Comparison of ENCODE assay signal across 8 mouse cellular contexts in the genomic region with DNA sequence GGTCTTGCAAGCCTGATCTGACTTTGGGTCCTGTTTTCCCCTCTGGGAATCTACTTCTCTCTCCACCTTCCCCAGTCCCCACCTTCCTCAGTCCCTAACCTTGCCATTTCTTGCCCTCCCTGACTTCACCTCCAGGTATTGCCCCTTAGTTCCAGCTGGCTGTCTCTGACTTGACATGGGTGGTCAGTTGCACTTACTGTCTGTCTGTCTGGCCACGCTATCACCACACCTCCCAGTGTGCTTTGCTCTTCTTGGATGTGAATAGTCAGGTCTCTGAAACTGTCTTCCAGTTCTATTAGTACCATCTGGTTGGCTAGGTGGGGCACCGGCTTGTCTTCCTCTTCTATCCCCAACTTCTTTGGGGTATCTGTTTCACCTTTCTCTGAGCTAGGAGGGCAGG. TPM values are rescaled to one million over a fixed set of nuclear protein-coding genes. Genes with fewer than 3 reads are reported as not detected.
DNase-seq lines count a peak whose midpoint lies in the region; ATAC-seq and TF ChIP-seq lines count a peak whose summit lies in the region.

No protein-coding gene starts in this region.

- peak overlapping the region; percentile 88 for H3K9ac ChIP-seq in heart, adult 2 months (ENCODE audit: low read depth, low read length)
- peak overlapping the region; percentile 86 for H3K9ac ChIP-seq in ES-Bruce4 (ENCODE audit: low read depth, poor library complexity, severe bottlenecking)
- H3K9ac ChIP-seq in heart, embryonic 15.5 days = peak overlapping the region; percentile 68
- peak overlapping the region; percentile 59; the same call in 1 of the 2 replicates for H3K9ac ChIP-seq in liver, postnatal 0 days (replicated peaks)

- intact Hi-C loops in heart, adult 2 months (cut with DNase I) = loop anchor here (2.0 to 10.0 kb wide), 4 partner anchors 40 to 723 kb away; no protein-coding TSS in a partner anchor
- intact Hi-C loops in heart, postnatal 10 days (cut with DNase I) = loop anchor here (2.0 to 5.0 kb wide), 5 partner anchors 90 to 720 kb away; no protein-coding TSS in a partner anchor

- H3K9me3 ChIP-seq in ES-Bruce4 (replicated peaks; ENCODE audit: control insufficient read depth, insufficient read depth, low read length, poor library complexity, severe bottlenecking) = no peaks in the 10 kb centered on the region
- H3K9me3 ChIP-seq in heart, embryonic 15.5 days (replicated peaks) = no peaks in the 10 kb centered on the region
- H3K9me3 ChIP-seq in liver, postnatal 0 days (ENCODE audit: low read length) = no peaks in the 10 kb centered on the region

- no peak overlapping the region for H3K27ac ChIP-seq in heart, adult 2 months
- H3K27ac ChIP-seq in ES-Bruce4 (ENCODE audit: insufficient read depth, low read length) = no peak overlapping the region
- H3K27ac ChIP-seq in heart, embryonic 15.5 days = no peak overlapping the region
- H3K27ac ChIP-seq in liver, postnatal 0 days (ENCODE audit: low read depth) = no peak overlapping the region

- no peak for TF ChIP-seq CTCF in heart, adult 2 months (IDR thresholded peaks at IDR 0.05)
- TF ChIP-seq CTCF in ES-Bruce4 (IDR thresholded peaks at IDR 0.05; ENCODE audit: low read depth, low read length) = no peak
- TF ChIP-seq CTCF in liver, postnatal 0 days (IDR thresholded peaks at IDR 0.05; ENCODE audit: low read depth) = no peak

- peak overlapping the region; percentile 66 for H3K4me3 ChIP-seq in heart, adult 2 months
- peak overlapping the region; percentile 66 for H3K4me3 ChIP-seq in ES-Bruce4 (ENCODE audit: low read depth, low read length)
- peak overlapping the region; percentile 75 for H3K4me3 ChIP-seq in heart, embryonic 15.5 days
- peak overlapping the region; percentile 63 for H3K4me3 ChIP-seq in liver, postnatal 0 days (ENCODE audit: low read depth, low read length)

- H3K36me3 ChIP-seq in heart, adult 2 months (ENCODE audit: control insufficient read depth, insufficient read depth, low read length) = no peaks in the 10 kb centered on the region
- no peaks in the 10 kb centered on the region for H3K36me3 ChIP-seq in ES-Bruce4 (ENCODE audit: control insufficient read depth, insufficient read depth, low read length, poor library complexity, severe bottlenecking)
- no peaks in the 10 kb centered on the region for H3K36me3 ChIP-seq in heart, embryonic 15.5 days
- no peaks in the 10 kb centered on the region for H3K36me3 ChIP-seq in liver, postnatal 0 days (replicated peaks; ENCODE audit: insufficient read depth, low read length)

- H3K27me3 ChIP-seq in heart, adult 2 months (ENCODE audit: control insufficient read depth, insufficient read depth, low read length) = peaks cover 2% of the 10 kb centered on the region; the same call in 1 of the 2 replicates
- H3K27me3 ChIP-seq in ES-Bruce4 (ENCODE audit: control insufficient read depth, insufficient read depth, low read length, poor library complexity, severe bottlenecking) = no peaks in the 10 kb centered on the region
- peaks cover 4% of the 10 kb centered on the region; the same call in 1 of the 2 replicates for H3K27me3 ChIP-seq in heart, embryonic 15.5 days
- peaks cover 34% of the 10 kb centered on the region for H3K27me3 ChIP-seq in liver, postnatal 0 days (ENCODE audit: insufficient read depth, low read length)

- no peaks in the 10 kb centered on the region for H3K79me2 ChIP-seq in heart, adult 2 months (replicated peaks; ENCODE audit: control insufficient read depth, insufficient read depth, low read length)

- WGBS in heart, adult 2 months = 33% methylated on average over 2 of the region's 2 CpGs
- 26% methylated on average over 2 of the region's 2 CpGs for WGBS in heart, embryonic 15.5 days
- WGBS in liver, postnatal 0 days (ENCODE audit: insufficient replicate concordance) = 23% methylated on average over 2 of the region's 2 CpGs

- no peak for DNase-seq in heart, adult 2 months
- no peak for DNase-seq in heart, postnatal 10 days
- DNase-seq in liver, postnatal 0 days = no peak
- no peak for DNase-seq in Muller cell, postnatal 12 days (ENCODE audit: inconsistent ontology term)
- no peak for DNase-seq in adrenal gland, postnatal 36 days
- DNase-seq in cerebellum, postnatal 10 days = no peak

- peaks cover 1% of the 10 kb centered on the region; the same call in 1 of the 2 replicates for H3K4me1 ChIP-seq in heart, adult 2 months (ENCODE audit: control insufficient read depth, insufficient read depth, low read length)
- H3K4me1 ChIP-seq in ES-Bruce4 (ENCODE audit: control insufficient read depth, insufficient read depth, low read length) = no peaks in the 10 kb centered on the region
- peaks cover 27% of the 10 kb centered on the region for H3K4me1 ChIP-seq in heart, embryonic 15.5 days (replicated peaks)
- peaks cover 5% of the 10 kb centered on the region; the same call in 1 of the 2 replicates for H3K4me1 ChIP-seq in liver, postnatal 0 days (ENCODE audit: insufficient read depth)

- peak overlapping the region; percentile 77 for H3K4me2 ChIP-seq in heart, embryonic 15.5 days
- H3K4me2 ChIP-seq in liver, postnatal 0 days (ENCODE audit: low read depth, low read length) = peak overlapping the region; percentile 83

- no peak for TF ChIP-seq EP300 in heart, adult 2 months (IDR thresholded peaks at IDR 0.05; ENCODE audit: insufficient read depth, low read depth, low read length)
- no peak for TF ChIP-seq EP300 in ES-Bruce4 (IDR thresholded peaks at IDR 0.05; ENCODE audit: insufficient read depth, low read depth, low read length)
- no peak for TF ChIP-seq EP300 in liver, postnatal 0 days (IDR thresholded peaks at IDR 0.05; ENCODE audit: low read depth)

- no peak for ATAC-seq in heart, embryonic 15.5 days (replicated peaks; ENCODE audit: insufficient number of reproducible peaks, insufficient read depth, low FRiP score, low read depth)
- ATAC-seq in liver, postnatal 0 days = no peak

- no peak for TF ChIP-seq POLR2A in heart, adult 2 months (IDR thresholded peaks at IDR 0.05; ENCODE audit: insufficient read depth, low read depth, low read length)
- no peak for TF ChIP-seq POLR2A in ES-Bruce4 (IDR thresholded peaks at IDR 0.05; ENCODE audit: insufficient read depth, low read length)

RNA-seq across cellular contexts. Expression of gene Xylt1, which starts 1.2 kb away (rescaled TPM):
- 1 to 10 TPM; 1.4 to 2.3 TPM for total RNA-seq in heart, adult 2 months (2021)
- 1.2 and 1.8 TPM in 2 replicates for polyA plus RNA-seq in heart, adult 2 months (2012; rRNA removed)
- total RNA-seq in heart, postnatal 10 days (2021) = 1 to 10 TPM; 6.4 to 6.8 TPM
- polyA plus RNA-seq in ES-Bruce4 (2011; ENCODE audit: insufficient read depth, insufficient read length, low read depth, missing spikeins) = 1.0 and 1.2 TPM in 2 replicates
- polyA plus RNA-seq in heart, embryonic 15.5 days (2015; fragmentation: Nextera tagmentation; extraction: Ambion mirVana) = 0.91 and 1.3 TPM in 2 replicates
- 0.20 and 0.31 TPM in 2 replicates for polyA plus RNA-seq in liver, postnatal 0 days (2015; fragmentation: Nextera tagmentation; extraction: Ambion mirVana)
- 1 to 10 TPM; 4.9 to 8.2 TPM for total RNA-seq in adrenal gland, postnatal 36 days (2021)
